Mouse (Mus musculus): ENCODE measurements at regions not wholly inside any gene's neighbourhood (a gene's known extent, or its start where the extent isn't known, plus 50 kb on each side); places are given as distances from the start of the nearest gene placed in this dataset.

DNA sequence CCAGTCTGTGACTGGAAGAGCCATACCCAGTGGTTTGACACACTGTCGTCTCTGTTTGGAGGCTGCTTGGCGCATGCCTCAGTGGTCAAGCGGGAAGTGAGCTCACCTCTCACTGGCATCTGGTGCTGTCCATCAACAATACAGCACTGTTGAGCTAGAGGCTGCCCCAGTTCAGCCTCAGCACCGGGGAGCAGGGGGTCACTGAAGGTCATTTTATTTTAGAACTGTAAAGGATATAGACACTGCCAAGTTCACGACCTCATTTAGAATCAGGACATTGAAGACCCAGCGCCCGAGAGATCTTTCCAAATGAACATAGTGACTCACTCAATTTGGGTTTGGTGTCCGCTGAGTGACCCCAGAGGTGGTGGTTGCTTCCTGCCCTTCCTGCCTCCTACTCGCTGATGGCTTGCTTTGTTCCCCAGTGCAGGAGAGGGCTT, 265.1 kb downstream of the Ajap1 start:
- Histone ChIP-seq H3K4me3 (ENCODE audit: insufficient read depth, poor library complexity, severe bottlenecking) (no peak overlapping the region), H3ac (ENCODE audit: control insufficient read depth, insufficient read length, low read depth) (no peak overlapping the region), H3K27me3 (ENCODE audit: control insufficient read depth, insufficient read depth, insufficient read length) (no peaks in the 10 kb centered on the region), H3K79me2 (ENCODE audit: control insufficient read depth, insufficient read depth) (no peaks in the 10 kb centered on the region), H3K79me3 (ENCODE audit: low read depth) (no peaks in the 10 kb centered on the region), H3K36me3 (ENCODE audit: control insufficient read depth, insufficient read depth) (no peaks in the 10 kb centered on the region)
- TF ChIP-seq MAX (IDR thresholded peaks at IDR 0.05) (no peak), MYOD1 (IDR thresholded peaks at IDR 0.05; ENCODE audit: control insufficient read depth, insufficient read length, low read depth) (peak; percentile 86)

DNA sequence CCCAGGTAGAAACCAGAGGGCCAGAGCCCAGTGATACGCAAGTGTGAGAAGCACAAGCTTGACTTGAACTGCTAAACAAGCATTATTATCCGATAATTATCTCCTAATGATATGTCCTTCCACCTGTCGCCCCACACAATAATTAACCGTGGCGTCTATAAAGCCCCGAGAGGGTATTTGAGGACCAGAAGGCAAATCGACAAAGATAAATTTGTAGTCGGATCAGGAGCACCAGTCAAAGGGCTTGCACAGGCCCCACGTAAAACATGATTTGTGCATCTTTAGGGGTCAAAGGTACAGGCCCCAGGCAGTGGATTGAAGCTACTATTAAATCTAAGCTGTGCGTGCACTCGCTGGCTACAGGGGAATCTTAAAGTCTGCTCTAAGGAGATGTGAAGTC, 270.5 kb downstream of the Ajap1 start:
- TF ChIP-seq CTCF (IDR thresholded peaks at IDR 0.05; ENCODE audit: control insufficient read depth, insufficient read depth, insufficient read length), result no peak
- no peak for TF ChIP-seq CEBPB (IDR thresholded peaks at IDR 0.05; ENCODE audit: low read depth)
- TF ChIP-seq USF1 (IDR thresholded peaks at IDR 0.05; ENCODE audit: low read depth), result no peak
- TF ChIP-seq MYOG (IDR thresholded peaks at IDR 0.05; ENCODE audit: control insufficient read depth, extremely low read depth, insufficient read length), result no peak
- no peak for TF ChIP-seq FOSL1 (IDR thresholded peaks at IDR 0.05; ENCODE audit: insufficient read depth, low read length, poor library complexity, severe bottlenecking)
- no peak for TF ChIP-seq MAX (IDR thresholded peaks at IDR 0.05)
- no peak for TF ChIP-seq MYOD1 (IDR thresholded peaks at IDR 0.05; ENCODE audit: control insufficient read depth, insufficient read length, low read depth)
- Histone ChIP-seq H3K79me2 (ENCODE audit: control insufficient read depth, insufficient read depth) (no peaks in the 10 kb centered on the region), H3K36me3 (ENCODE audit: control insufficient read depth, insufficient read depth) (no peaks in the 10 kb centered on the region)

DNA sequence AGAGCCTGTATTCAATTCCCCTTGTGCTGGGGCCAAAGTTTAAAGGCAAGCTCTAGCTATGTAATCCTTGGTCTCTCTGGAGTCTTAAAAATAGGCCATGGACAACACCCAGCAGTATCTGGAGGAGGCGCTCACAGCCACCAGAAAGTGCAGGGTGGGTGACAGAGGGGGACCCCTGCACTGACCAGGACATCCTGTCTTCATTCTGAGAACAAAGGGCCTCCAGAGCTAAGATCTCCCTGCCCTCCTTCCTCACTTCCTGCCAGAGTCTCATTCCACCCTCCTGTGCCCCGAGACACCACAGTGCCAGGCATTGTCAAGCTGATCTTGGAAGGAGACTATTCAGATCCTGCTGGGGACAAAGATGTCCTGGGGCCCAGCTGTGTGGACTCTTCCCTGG, 273.8 kb downstream of the Ajap1 start:
- no peaks in the 10 kb centered on the region for H3K36me3 ChIP-seq (ENCODE audit: control insufficient read depth, insufficient read depth)
- no peaks in the 10 kb centered on the region for H3K79me3 ChIP-seq (ENCODE audit: low read depth)
- H3ac ChIP-seq (ENCODE audit: control insufficient read depth, insufficient read length, low read depth), result no peak overlapping the region
- no peaks in the 10 kb centered on the region for H3K27me3 ChIP-seq (ENCODE audit: control insufficient read depth, insufficient read depth, insufficient read length)
- H3K4me3 ChIP-seq (ENCODE audit: insufficient read depth, poor library complexity, severe bottlenecking), result no peak overlapping the region
- TF ChIP-seq CTCF (IDR thresholded peaks at IDR 0.05; ENCODE audit: control insufficient read depth, insufficient read depth, insufficient read length), result no peak
- no peak for TF ChIP-seq MYOG (IDR thresholded peaks at IDR 0.05; ENCODE audit: control insufficient read depth, extremely low read depth, insufficient read length)
- no peak for TF ChIP-seq USF1 (IDR thresholded peaks at IDR 0.05; ENCODE audit: low read depth)
- no peak for TF ChIP-seq CEBPB (IDR thresholded peaks at IDR 0.05; ENCODE audit: low read depth)
- TF ChIP-seq MYOD1 (IDR thresholded peaks at IDR 0.05; ENCODE audit: control insufficient read depth, insufficient read length, low read depth), result no peak
- no peak for TF ChIP-seq MAX (IDR thresholded peaks at IDR 0.05)
- no peak for TF ChIP-seq FOSL1 (IDR thresholded peaks at IDR 0.05; ENCODE audit: insufficient read depth, low read length, poor library complexity, severe bottlenecking)
- no peaks in the 10 kb centered on the region for H3K79me2 ChIP-seq (ENCODE audit: control insufficient read depth, insufficient read depth)

More for the DNA sequence above, 270.5 kb downstream of the Ajap1 start:
- Histone ChIP-seq H3K79me3 (ENCODE audit: low read depth) (no peaks in the 10 kb centered on the region), H3K27me3 (ENCODE audit: control insufficient read depth, insufficient read depth, insufficient read length) (no peaks in the 10 kb centered on the region), H3ac (ENCODE audit: control insufficient read depth, insufficient read length, low read depth) (no peak overlapping the region), H3K4me3 (ENCODE audit: insufficient read depth, poor library complexity, severe bottlenecking) (no peak overlapping the region)

DNA sequence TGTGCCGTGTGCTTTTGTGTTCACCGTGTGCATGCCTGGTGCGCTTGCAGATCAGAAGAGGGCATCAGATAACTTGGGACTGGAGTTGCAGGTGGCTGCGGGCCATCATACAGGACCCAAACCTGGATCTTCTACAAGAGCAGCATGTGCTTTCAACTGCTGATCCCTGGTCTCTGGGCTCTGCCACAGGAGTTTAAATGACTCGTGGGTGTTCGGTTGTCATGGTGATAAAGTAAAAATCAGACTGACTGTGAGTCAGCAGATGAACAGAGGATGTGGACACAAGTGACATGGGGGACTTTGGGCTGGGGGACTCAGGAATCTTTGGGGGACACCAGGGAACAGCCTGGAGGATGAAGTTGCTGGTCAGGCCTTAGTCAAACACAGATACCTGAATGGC, 274.4 kb downstream of the Ajap1 start:
- H3K79me3 ChIP-seq (ENCODE audit: low read depth), result no peaks in the 10 kb centered on the region
- H3K79me2 ChIP-seq (ENCODE audit: control insufficient read depth, insufficient read depth), result no peaks in the 10 kb centered on the region
- H3K4me3 ChIP-seq (ENCODE audit: insufficient read depth, poor library complexity, severe bottlenecking), result no peak overlapping the region
- no peak for TF ChIP-seq FOSL1 (IDR thresholded peaks at IDR 0.05; ENCODE audit: insufficient read depth, low read length, poor library complexity, severe bottlenecking)
- TF ChIP-seq MYOG (IDR thresholded peaks at IDR 0.05; ENCODE audit: control insufficient read depth, extremely low read depth, insufficient read length), result no peak
- no peaks in the 10 kb centered on the region for H3K36me3 ChIP-seq (ENCODE audit: control insufficient read depth, insufficient read depth)
- H3K27me3 ChIP-seq (ENCODE audit: control insufficient read depth, insufficient read depth, insufficient read length), result no peaks in the 10 kb centered on the region
- H3ac ChIP-seq (ENCODE audit: control insufficient read depth, insufficient read length, low read depth), result no peak overlapping the region

DNA sequence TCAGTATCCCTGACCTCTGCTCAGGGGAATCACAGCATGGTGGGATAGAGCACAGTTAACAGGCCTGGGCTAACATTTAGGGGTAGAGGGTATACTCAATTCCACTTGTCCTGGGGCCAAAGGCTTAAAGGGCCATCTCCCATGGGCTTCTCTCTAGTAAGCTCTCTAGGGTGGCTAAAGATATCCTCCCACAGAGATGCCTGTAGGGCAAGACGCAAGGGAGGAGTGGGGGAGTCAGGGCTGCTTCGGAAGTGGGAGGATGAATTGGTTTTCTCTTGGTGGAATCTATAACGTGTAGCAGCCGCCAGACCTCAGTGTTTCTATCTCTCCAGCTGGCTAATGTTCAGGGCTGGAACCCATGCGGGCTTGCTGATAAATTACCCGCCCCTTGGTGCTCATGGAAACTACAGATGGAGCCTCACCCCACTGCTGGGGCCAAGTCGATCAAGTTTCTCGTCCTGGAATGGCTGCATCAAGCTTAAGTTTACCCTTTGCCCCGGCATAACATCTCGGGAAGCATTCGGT, 275.0 kb downstream of the Ajap1 start:
- Histone ChIP-seq H3K79me2 (ENCODE audit: control insufficient read depth, insufficient read depth) (no peaks in the 10 kb centered on the region), H3K27me3 (ENCODE audit: control insufficient read depth, insufficient read depth, insufficient read length) (no peaks in the 10 kb centered on the region), H3ac (ENCODE audit: control insufficient read depth, insufficient read length, low read depth) (no peak overlapping the region), H3K36me3 (ENCODE audit: control insufficient read depth, insufficient read depth) (no peaks in the 10 kb centered on the region), H3K79me3 (ENCODE audit: low read depth) (no peaks in the 10 kb centered on the region), H3K4me3 (ENCODE audit: insufficient read depth, poor library complexity, severe bottlenecking) (no peak overlapping the region)
- TF ChIP-seq MAX (IDR thresholded peaks at IDR 0.05) (no peak), CEBPB (IDR thresholded peaks at IDR 0.05; ENCODE audit: low read depth) (no peak), MYOG (IDR thresholded peaks at IDR 0.05; ENCODE audit: control insufficient read depth, extremely low read depth, insufficient read length) (no peak), CTCF (IDR thresholded peaks at IDR 0.05; ENCODE audit: control insufficient read depth, insufficient read depth, insufficient read length) (no peak), MYOD1 (IDR thresholded peaks at IDR 0.05; ENCODE audit: control insufficient read depth, insufficient read length, low read depth) (no peak), FOSL1 (IDR thresholded peaks at IDR 0.05; ENCODE audit: insufficient read depth, low read length, poor library complexity, severe bottlenecking) (no peak), USF1 (IDR thresholded peaks at IDR 0.05; ENCODE audit: low read depth) (no peak)

DNA sequence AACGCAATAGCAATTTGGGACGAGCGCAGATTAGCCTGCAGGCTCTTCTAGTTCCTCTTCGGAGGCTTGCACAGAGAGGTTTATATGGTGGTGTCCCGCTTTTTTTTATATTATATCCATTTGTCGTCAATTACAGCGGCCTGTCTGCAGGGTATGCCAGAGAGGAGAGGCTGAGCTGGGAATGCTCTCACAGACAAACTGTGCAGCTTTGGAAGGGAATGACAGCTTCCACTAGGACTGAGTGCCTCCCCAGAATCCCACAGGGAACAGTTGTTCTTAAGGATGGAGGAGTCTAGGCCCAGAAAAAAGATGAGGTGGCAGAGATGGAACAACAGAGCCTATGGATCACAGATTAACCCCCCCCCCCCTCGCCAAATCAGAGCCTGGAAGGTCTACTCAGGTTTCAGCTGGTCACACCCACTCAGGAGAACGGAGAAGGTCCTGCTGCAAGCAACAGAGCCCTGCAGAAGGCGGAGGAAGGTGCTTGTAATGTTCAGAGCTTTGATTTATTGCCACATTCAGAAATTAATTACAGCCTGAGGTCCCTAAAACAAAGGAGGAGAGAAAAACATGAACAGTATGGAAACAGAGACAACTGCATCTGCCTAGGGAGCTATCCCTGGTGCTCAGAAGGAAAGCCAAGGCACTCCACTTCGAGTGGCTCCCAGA, 275.7 kb downstream of the Ajap1 start:
- no peaks in the 10 kb centered on the region for H3K27me3 ChIP-seq (ENCODE audit: control insufficient read depth, insufficient read depth, insufficient read length)

More for the DNA sequence above, 275.7 kb downstream of the Ajap1 start:
- H3K79me3 ChIP-seq (ENCODE audit: low read depth), result no peaks in the 10 kb centered on the region
- no peak for TF ChIP-seq FOSL1 (IDR thresholded peaks at IDR 0.05; ENCODE audit: insufficient read depth, low read length, poor library complexity, severe bottlenecking)
- no peak for TF ChIP-seq MYOG (IDR thresholded peaks at IDR 0.05; ENCODE audit: control insufficient read depth, extremely low read depth, insufficient read length)
- no peak for TF ChIP-seq CEBPB (IDR thresholded peaks at IDR 0.05; ENCODE audit: low read depth)
- TF ChIP-seq MYOD1 (IDR thresholded peaks at IDR 0.05; ENCODE audit: control insufficient read depth, insufficient read length, low read depth), result no peak
- TF ChIP-seq CTCF (IDR thresholded peaks at IDR 0.05; ENCODE audit: control insufficient read depth, insufficient read depth, insufficient read length), result no peak
- TF ChIP-seq MAX (IDR thresholded peaks at IDR 0.05), result no peak
- TF ChIP-seq USF1 (IDR thresholded peaks at IDR 0.05; ENCODE audit: low read depth), result no peak
- no peaks in the 10 kb centered on the region for H3K79me2 ChIP-seq (ENCODE audit: control insufficient read depth, insufficient read depth)
- no peak overlapping the region for H3K4me3 ChIP-seq (ENCODE audit: insufficient read depth, poor library complexity, severe bottlenecking)
- H3ac ChIP-seq (ENCODE audit: control insufficient read depth, insufficient read length, low read depth), result no peak overlapping the region
- H3K36me3 ChIP-seq (ENCODE audit: control insufficient read depth, insufficient read depth), result no peaks in the 10 kb centered on the region

Measured in C2C12 (cell line).